Mouse (Mus musculus) cerebellum, postnatal 25 days (tissue): ENCODE results near the gene Selenoi.
A peak's percentile ranks its signal among the peaks of the same experiment; 100 is the strongest.

Experiments used
- DNase-seq, 2 experiments: peaks; one replicate each; pipeline ENCODE4 v3.0.0; 2021; ENCODE audit warnings: mixed read lengths in 2 of 2

Selenoi gene

DNA sequence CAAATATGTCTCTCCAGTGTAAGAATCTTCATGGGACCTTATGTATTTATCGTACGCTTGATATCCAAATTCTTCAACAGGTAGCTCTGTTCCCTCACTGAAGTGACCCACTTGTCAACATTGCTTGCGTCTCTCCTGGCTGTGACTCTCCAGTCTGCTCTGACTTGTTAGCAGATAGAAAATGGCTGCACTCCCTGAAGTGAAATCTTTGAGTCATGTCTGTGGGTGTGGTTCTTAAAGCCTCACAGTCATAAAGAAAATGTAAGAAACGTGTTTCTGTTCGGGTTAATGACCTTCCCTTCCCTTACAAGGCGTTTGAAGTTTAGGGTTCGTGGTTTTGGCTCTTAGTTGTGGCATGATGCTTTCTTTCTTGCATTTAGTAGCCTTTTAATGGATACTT is 8.2 kb downstream of the Selenoi start:
- no peak for DNase-seq

DNA sequence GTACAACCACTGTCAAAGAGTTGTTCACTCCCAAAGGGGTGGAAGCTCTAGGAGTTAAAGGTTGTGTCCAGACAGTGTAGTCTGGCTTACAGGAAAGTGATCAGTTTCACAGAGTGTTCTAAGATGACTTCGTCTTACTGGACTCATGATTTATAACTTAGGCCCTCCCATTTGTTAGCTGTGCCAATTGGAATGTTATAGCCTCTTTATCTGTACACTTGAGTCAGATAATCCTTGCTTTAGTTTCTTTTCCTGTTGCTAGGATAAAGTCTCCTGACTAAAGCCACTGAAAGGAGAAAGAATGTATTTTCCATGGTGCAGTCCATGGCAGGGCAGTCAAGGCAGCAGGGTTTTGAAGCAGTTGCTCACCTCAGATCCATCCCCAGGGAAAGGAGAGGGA is 10.0 kb downstream of the Selenoi start:
- DNase-seq, result no peak

DNA sequence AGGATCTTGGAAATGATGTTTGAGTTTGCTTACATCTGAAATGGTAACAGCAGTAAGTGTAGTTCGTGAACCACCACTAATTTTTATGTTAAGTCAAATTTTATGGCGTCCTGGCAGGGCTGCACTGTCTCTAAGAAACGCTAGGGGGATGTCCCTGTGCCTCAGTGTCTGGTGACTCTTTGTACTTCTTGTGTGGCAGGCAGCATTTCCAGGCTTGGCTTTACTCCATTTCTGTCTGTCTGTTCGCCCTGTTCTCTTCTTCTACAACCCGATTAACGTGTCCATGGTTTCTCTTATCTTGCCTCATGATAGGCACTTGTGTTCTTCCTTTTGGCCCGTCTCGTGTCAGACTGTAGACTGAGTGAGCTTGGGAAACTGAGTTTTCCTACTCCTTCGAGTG is 11.4 kb downstream of the Selenoi start:
- DNase-seq, result peak in 1 of 2 experiments; percentile 30

DNA sequence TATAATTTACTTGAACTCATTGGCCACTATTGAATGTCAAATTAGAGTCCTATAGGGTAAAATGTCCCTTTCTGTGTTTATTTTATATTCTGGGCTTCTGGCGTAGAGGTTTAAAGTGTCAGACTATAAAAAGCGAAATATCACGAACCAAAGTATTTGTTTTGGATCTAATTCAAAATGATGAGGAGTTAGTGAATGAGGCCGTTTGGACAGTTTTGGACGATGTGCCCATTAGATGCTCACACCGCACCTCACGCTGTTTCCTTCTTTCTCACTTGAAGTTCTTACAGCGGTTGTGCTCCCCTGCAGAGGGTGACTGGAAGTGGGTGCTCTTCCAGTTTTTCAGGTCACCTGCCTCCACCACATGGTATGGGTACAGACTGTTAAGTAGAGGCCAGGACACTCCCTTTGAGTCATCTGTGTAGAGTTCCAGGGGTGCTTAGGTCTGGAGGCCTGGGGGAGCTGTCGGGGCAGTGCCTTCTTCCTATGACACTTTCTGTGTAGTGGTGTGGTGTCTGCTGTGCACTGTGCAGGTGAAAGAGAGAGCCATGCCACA is 13.6 kb downstream of the Selenoi start:
- DNase-seq, result no peak

DNA sequence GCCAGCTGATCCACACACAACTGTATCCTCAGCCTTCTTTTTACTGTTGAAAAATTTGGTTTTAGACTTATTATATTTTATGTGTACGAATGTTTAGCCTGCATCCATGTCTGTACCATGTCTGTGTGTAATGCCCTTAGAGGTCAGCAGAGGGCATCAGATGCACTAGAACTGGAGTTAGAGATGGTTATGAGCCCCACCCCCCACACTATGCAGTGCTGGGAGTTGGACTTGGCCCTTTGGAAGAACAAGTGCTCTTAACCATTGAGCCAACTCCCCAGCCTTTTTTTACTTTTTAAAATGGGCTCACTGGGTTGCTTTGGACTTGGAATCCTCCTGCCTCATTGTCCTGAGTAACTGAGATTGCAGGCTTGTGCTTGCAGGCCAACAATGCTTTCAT is 15.3 kb downstream of the Selenoi start:
- DNase-seq, result peak in 1 of 2 experiments; percentile 35

DNA sequence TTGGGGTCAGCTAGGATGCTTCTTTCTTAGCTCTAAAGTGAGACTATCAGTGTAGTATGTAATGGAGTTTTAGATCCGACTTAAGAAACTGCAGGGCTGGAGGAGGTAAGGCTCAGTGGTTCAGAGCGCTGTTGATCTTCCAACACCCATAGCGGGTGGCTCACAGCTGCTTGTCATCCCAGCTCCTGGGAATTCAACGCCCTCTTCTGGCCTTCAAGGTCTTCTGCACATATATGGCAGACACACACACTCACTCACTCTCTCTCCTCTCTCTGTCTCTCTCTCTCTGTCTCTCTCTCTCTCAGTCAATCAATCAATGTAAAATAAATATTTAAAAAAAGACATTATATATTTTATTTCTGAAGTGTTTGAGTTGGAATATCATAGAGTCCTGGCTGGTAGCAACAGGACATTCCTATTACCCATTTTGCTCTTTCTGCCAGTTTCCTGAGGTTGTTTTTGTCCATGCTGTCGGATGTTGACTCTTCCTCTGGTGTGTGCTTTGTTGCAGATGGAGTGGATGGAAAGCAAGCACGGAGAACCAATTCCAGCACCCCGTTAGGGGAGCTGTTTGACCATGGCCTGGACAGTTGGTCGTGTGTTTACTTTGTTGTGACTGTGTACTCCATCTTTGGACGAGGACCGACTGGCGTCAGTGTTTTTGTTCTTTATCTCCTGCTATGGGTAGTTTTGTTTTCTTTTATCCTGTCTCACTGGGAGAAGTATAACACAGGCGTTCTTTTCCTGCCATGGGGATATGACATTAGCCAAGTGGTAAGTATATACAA is 23.4 kb downstream of the Selenoi start:
- no peak for DNase-seq

DNA sequence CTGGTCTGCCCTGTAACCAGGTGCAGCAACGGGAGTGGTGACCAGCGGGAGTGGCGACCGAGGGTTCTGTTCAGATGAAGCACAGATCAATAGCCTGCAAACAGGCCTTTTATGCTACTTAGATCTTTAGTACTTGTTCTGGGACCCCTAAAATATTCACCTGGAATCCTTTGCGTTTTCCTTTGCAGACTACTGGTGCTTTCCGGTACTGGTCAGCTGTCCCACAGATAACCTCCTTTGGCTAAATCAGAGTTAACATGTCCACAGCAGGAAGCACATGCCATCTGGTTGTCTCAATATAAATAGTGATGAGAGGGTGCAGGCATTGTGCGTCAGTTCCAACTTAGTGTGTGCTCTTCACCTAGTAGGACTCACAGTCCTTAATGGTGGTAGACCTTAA is 26.4 kb downstream of the Selenoi start:
- peak; percentile 68 to 76 for DNase-seq

DNA sequence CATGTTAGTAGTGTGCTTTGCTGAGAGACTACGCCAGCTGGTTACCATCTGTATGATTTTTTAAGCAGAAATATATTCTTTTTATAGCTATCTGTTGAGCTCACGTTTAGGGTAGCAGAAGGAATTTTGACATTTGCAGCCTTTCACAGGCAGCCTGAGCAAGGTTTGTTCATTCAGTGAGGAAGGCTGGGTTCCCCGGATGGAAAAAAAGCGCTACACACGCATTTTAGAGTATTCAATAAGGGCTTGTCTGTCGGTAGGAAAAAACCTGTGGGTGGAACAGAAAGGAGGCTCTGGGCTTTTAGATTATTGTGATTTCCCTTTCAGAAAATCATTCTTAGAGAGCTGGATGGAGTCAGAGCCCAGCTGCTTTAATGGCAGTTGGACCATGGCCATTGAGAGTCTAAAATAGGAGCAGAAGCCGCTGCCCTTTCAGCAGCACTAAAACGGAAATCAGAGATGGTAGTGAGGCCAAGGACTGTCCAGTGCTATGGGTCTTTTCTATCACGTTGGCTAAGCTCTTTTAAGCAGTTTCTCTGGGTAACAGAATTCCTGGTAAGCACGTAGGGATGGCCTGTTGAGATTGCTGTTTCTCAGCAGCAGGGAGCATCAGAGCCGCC is 38.3 kb downstream of the Selenoi start:
- DNase-seq, result peak; percentile 23 to 30

DNA sequence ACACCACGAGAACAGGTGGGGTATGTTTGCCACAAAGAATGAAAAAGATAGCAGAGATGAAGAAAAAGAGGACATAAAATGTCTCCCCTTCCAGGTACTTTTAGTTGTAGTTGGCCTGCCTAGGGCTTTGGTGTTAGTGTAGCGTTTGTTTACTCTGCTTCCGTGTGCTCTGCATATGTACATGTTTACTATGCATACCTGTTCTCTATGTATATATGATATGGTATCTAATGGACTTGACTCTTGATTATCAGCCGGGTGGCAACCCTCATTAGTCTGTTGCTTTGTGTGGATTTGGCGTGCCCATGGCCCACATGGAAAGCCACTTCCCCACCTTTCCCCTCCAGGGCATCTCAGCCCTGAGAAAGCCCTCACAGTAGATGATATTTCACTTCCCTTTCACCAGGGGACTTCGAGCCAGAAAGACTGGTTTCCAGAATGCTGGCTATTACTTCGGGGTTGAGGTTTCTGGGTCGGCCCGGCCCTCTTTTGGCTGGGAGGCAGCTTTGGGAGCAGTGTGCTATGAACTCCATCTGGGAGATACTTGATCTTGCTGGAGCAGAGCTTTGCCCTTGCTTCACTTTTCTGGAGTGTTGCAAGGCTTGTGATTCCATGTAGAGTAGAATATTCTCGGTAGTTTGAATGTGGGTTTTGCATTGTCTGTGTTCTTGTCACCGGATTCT is 39.4 kb downstream of the Selenoi start:
- DNase-seq, result peak; percentile 26 to 41

DNA sequence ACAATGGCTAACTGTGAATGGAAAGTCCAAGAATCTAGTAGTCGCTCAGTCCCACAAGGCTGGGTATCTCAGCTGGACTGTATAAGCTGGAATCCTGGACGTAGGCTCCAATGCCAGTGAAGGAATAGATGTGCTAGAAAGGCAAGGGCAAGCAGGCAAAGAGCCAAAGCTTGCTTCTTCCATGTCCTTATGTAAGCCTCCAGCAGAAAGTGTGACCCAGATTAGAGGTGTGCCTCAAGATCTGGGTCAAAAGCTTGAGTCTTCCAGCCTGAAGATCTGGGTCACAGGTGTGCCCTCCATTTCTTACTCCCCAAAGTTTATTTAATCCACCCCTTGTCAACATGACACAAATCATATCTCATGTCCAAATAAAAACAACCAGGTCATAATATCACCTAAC is 44.0 kb downstream of the Selenoi start:
- DNase-seq, result peak; percentile 29 to 64

DNA sequence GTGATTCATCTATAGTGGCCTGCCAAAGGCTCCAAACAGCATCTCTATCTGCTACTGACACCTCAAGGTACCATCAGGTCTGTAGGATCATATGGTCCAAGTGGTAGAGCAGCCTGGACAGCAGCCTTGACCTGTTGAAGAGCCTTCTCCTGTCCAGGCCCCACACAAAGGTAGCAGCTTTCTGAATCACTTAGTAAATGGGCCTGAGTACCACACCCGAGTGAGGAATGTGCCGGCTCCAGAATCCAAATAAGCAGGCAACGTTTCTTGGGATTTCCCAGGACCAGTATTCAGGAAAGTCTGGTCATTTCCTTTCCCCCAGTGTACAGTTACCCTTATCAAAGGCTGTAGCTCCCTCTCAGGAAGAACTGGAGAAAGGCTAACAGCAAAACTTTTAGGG is 46.6 kb downstream of the Selenoi start:
- no peak for DNase-seq

DNA sequence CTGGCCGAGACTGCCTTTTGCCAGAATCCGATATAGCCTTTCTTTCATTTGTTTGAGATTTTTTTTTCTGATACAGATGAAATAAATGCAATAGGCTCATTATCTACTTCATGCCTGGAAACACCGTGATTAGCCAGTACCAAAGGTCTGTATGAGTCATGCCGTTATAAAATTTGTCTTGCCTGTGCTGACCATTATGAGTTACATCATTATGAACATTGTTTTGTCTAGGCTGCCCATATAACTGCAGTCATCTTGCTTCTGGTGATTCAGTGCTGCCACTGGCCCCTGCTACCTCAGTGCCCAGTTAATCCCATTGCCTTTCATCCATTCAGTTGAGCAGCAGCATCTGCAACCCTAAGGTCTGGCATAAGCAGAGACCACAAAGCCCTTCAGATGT is 47.1 kb downstream of the Selenoi start:
- DNase-seq, result no peak

DNA sequence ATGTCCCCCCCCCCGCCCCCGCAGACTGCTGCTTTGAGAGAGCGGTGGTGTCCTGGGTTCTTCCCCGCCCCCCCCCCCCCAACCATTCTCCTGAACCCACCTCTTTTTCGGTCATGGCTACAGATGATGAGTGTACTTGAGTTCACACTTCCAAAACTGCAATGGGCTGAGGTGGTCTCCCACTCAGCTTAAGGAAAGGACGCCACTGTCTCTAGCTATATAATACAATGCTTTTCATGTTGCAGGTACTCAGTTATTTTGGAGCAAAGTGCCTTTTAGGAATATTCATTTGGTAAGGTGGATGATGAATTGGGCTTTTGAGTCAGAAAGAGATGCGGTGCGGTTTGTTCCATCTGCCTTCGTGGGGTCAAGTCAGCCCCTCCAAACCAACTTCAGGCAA is 48.5 kb downstream of the Selenoi start:
- DNase-seq, result no peak

DNA sequence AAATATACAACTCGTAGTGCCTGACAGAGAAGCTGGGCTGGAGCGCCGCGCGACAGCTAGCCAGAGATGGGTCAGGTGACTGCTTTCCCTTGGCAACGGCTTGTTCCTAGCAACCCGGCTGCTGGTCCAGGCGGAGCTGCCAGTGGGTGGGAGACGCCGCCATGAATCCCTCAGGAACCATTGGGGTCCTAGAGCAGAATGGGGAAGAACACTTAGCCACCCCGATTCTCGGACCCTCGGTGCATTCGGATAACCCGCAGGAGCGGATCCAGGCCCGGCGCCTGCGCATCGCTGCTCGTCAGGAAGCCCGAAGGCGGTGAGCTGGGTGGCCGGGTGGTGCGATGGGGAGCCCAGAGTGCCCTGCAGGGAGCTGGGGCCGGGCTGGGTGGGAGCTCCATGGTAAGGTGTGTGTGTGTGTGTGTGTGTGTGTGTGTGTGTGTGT is 48.9 kb downstream of the Selenoi start, which contains the start of gene Drc1:
Gene Drc1 (plus strand): TSS at position 98 of the 442 bp plus-strand sequence.
- DNase-seq, result peak; percentile 74 to 76

DNA sequence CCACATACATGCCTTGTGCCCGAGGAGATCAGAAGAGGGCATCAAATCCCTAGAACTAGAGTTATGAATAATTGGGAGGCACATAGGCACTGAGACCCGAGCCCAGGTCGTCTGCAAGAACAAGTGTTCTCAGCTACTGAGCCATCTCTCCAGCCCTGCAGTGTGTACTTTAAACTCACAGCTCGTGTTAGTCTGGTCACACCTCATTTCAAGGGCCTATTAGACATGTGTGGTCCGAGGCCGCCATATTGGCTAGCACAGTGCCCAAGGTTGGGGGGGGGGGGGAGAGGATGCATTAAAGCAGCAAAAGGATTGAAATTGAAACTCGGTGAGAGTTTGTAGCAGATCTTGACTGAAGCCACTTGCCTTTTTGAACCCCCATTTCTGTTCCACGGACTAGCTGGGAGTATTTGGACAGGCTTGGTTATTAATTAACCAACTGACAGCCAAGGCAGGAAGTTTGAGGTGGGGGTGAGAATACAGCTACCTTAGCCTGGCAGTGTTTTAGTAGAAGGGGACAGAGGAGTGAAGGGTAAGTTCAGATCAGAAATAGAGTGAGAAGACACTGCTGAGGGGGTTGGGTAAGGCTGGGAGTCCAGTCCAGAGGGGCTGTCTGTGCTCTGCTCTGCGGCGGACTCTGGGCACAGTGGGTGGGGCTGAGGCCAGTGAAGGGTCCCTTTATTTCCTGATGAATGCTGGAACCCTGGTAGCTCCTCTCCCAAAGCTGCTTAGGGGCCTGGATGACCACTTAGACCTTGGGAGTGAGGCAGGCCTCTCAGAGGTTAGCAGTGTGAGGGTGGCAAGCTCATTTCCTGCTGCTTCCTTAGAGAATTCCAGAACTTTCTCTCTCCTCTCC is 53.8 kb downstream of the Selenoi start:
- DNase-seq, result no peak

DNA sequence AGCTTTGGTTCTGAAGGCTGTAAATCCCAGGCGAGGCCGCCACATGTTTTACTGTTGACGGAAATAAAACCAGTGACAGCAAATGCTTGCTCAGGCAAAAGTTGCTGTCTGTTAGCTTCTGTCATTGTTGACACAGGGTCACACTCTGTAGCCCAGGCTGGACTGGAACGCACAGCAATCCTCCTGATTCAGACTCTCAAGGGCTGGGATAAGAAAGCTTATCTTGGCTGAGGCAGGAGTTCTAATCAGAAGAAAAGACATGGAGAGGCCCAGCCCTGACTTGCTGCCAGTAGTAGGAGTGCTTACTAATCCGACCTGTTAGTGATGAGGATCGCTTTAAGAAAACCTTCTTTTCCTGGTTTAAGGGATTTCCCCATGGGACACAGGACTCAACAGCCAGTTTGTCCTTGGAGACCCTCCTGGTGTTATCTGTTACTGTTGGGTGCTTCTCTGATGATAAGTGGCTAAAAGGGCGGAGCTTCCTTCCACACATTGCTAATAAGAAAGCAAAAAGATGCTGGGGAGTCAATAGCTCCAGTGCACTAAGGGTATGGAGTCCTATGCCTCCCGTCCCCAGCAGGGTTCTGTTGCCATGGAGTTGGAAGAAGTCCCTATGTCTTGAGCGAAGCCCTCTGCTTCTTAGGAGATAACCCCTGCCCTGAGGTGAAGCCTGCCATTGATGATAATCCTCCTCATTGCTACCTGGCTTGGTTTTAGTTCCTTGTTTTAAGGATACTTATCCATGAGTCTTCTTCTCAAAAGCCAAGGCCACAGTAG is 54.9 kb downstream of the Selenoi start:
- DNase-seq, result no peak
